Mouse (Mus musculus): ENCODE measurements around the gene Ifitm10. TPM values are rescaled to one million over a fixed set of nuclear protein-coding genes. Genes with fewer than 3 reads are reported as not detected.
A peak's percentile ranks its signal among the peaks of the same experiment; 100 is the strongest.

Ifitm10 gene
- total and polyA plus RNA-seq, 2 experiments from 2014 or later = 3.9 to 4.0 TPM

DNA sequence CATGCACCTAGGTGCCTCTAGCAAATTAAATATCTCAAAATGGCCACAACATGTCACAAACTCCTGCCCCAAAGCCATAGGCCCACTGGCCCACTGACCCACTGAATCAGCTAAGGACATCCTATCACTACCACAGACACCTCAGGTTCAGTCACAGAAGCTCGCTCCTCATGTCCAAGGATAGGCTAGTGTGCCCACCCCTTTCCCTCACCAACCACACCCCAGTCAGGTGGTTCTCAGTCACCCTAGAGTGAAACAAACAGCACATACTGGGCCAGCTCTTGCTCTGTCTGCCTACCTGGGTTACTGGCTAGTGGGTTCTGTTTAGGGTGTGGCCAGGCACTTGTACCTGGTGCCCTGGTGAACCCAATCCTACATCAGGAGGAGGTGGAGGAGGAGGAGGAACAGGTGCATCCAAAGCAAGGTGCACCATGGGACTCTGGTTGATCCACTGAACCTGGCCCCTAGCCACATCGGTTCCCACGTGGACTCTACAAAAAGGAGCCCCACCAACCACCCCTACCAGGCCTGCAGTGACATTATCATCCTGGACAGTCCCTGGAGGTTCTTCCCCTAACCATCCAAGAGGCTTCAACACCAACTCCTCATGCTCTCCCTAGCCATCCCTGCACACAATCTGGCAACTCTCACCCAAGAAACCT is 12.3 kb upstream of the Ifitm10 start:
- 63% methylated on average over 3 of the region's 3 CpGs for WGBS
- peak overlapping the region; percentile 92 for H3K27ac ChIP-seq (ENCODE audit: low read depth)
- peak overlapping the region; percentile 77 for H3K4me3 ChIP-seq (ENCODE audit: low read depth, low read length)
- no peaks in the 10 kb centered on the region for H3K9me3 ChIP-seq (replicated peaks; ENCODE audit: control insufficient read depth, low read length)
- H3K27me3 ChIP-seq (ENCODE audit: control insufficient read depth, insufficient read depth, low read length) = no peaks in the 10 kb centered on the region
- TF ChIP-seq EP300 (IDR thresholded peaks at IDR 0.05; ENCODE audit: low read depth) (no peak), CTCF (IDR thresholded peaks at IDR 0.05; ENCODE audit: low read depth) (no peak)
- no peak for ATAC-seq (ENCODE audit: insufficient read depth, low read depth)
- DNase-seq (ENCODE audit: low spot score) = no peak
- H3K4me2 ChIP-seq (ENCODE audit: low read depth, low read length) = peak overlapping the region; percentile 87
- H3K36me3 ChIP-seq (replicated peaks; ENCODE audit: control insufficient read depth, insufficient read depth, low read length) = peaks cover 49% of the 10 kb centered on the region
- peak overlapping the region; percentile 87; the same call in 1 of the 2 replicates for H3K9ac ChIP-seq (replicated peaks; ENCODE audit: low read depth, low read length)
- H3K4me1 ChIP-seq (ENCODE audit: control insufficient read depth, insufficient read depth) = peaks cover 14% of the 10 kb centered on the region

GRCm38 (mm10) chr7:142384306-142384705 is 10.8 kb upstream of the Ifitm10 start:
- Histone ChIP-seq H3K27ac (ENCODE audit: low read depth) (no peak overlapping the region), H3K9ac (replicated peaks; ENCODE audit: low read depth, low read length) (no peak overlapping the region), H3K27me3 (ENCODE audit: control insufficient read depth, insufficient read depth, low read length) (no peaks in the 10 kb centered on the region), H3K4me1 (ENCODE audit: control insufficient read depth, insufficient read depth) (peaks cover 14% of the 10 kb centered on the region), H3K36me3 (replicated peaks; ENCODE audit: control insufficient read depth, insufficient read depth, low read length) (peaks cover 65% of the 10 kb centered on the region), H3K9me3 (replicated peaks; ENCODE audit: control insufficient read depth, low read length) (no peaks in the 10 kb centered on the region), H3K4me2 (ENCODE audit: low read depth, low read length) (no peak overlapping the region), H3K4me3 (ENCODE audit: low read depth, low read length) (no peak overlapping the region)
- no peak for ATAC-seq (ENCODE audit: insufficient read depth, low read depth)
- no peak for DNase-seq (ENCODE audit: low spot score)
- TF ChIP-seq EP300 (IDR thresholded peaks at IDR 0.05; ENCODE audit: low read depth) = no peak
- TF ChIP-seq CTCF (IDR thresholded peaks at IDR 0.05; ENCODE audit: low read depth) = no peak
- 71% methylated on average over 10 of the region's 10 CpGs for WGBS

- H3K36me3 ChIP-seq (replicated peaks; ENCODE audit: control insufficient read depth, insufficient read depth, low read length) = peaks cover 82% of the 10 kb centered on the region
- no peak within 1 kb of the TSS for H3K9ac ChIP-seq (replicated peaks; ENCODE audit: low read depth, low read length)
- TF ChIP-seq CTCF (IDR thresholded peaks at IDR 0.05; ENCODE audit: low read depth) (no peak), EP300 (IDR thresholded peaks at IDR 0.05; ENCODE audit: low read depth) (no peak)
- H3K9me3 ChIP-seq (replicated peaks; ENCODE audit: control insufficient read depth, low read length) = no peaks in the 10 kb centered on the region
- no peak within 1 kb of the TSS for H3K4me3 ChIP-seq (ENCODE audit: low read depth, low read length)
- WGBS = 96% methylated on average over 5 of the region's 5 CpGs
- DNase-seq (ENCODE audit: low spot score) = no peak
- H3K4me2 ChIP-seq (ENCODE audit: low read depth, low read length) = no peak within 1 kb of the TSS
- H3K27ac ChIP-seq (ENCODE audit: low read depth) = peak within 1 kb of the TSS; percentile 9; the same call in 1 of the 2 replicates
- no peak for ATAC-seq (ENCODE audit: insufficient read depth, low read depth)
- H3K27me3 ChIP-seq (ENCODE audit: control insufficient read depth, insufficient read depth, low read length) = no peaks in the 10 kb centered on the region
- H3K4me1 ChIP-seq (ENCODE audit: control insufficient read depth, insufficient read depth) = peaks cover 14% of the 10 kb centered on the region
Observed at GRCm38 (mm10) chr7:142382567-142382966, 9.0 kb upstream of the Ifitm10 start, which contains the start of gene Gm49369. Gene Gm49369 (minus strand): TSS chr7:142382667.

DNA sequence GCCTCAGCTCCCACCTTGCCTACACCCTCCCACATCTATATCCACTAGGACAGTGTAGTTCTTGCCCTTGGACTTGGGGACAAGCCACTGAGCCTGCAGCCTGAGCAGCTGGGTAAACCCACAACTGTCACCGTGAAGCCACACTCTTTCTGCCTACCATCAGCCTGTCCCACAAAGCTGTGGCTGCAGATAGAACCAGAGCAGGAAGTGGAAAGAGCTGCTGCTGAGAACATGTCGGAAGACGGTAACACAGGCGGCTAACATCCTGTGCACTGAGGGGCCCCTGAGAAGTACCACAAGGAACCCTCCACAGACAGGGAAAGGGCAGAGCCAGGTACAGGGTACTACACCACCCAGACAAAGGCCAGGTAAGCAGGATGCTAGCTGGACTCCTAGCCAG is 7.6 kb upstream of the Ifitm10 start:
- WGBS = 76% methylated on average over 4 of the region's 4 CpGs
- no peak overlapping the region for H3K4me3 ChIP-seq (ENCODE audit: low read depth, low read length)

GRCm38 (mm10) chr7:142379186-142379585 is 5.6 kb upstream of the Ifitm10 start:
- H3K27me3 ChIP-seq (ENCODE audit: control insufficient read depth, insufficient read depth, low read length) = no peaks in the 10 kb centered on the region
- DNase-seq (ENCODE audit: low spot score) (no peak), ATAC-seq (ENCODE audit: insufficient read depth, low read depth) (no peak)
- no peak overlapping the region for H3K4me3 ChIP-seq (ENCODE audit: low read depth, low read length)
- no peaks in the 10 kb centered on the region for H3K9me3 ChIP-seq (replicated peaks; ENCODE audit: control insufficient read depth, low read length)
- WGBS = 39% methylated on average over 6 of the region's 6 CpGs
- peak overlapping the region; percentile 20; the same call in 1 of the 2 replicates for H3K27ac ChIP-seq (ENCODE audit: low read depth)
- H3K4me1 ChIP-seq (ENCODE audit: control insufficient read depth, insufficient read depth) = no peaks in the 10 kb centered on the region
- H3K36me3 ChIP-seq (replicated peaks; ENCODE audit: control insufficient read depth, insufficient read depth, low read length) = peaks cover 85% of the 10 kb centered on the region
- H3K4me2 ChIP-seq (ENCODE audit: low read depth, low read length) = no peak overlapping the region
- no peak for TF ChIP-seq CTCF (IDR thresholded peaks at IDR 0.05; ENCODE audit: low read depth)
- TF ChIP-seq EP300 (IDR thresholded peaks at IDR 0.05; ENCODE audit: low read depth) = no peak
- H3K9ac ChIP-seq (replicated peaks; ENCODE audit: low read depth, low read length) = no peak overlapping the region

More for the DNA sequence above, 7.6 kb upstream of the Ifitm10 start:
- DNase-seq (ENCODE audit: low spot score) = no peak
- H3K9ac ChIP-seq (replicated peaks; ENCODE audit: low read depth, low read length) = no peak overlapping the region
- H3K4me2 ChIP-seq (ENCODE audit: low read depth, low read length) = no peak overlapping the region
- peak overlapping the region; percentile 12; the same call in 1 of the 2 replicates for H3K27ac ChIP-seq (ENCODE audit: low read depth)
- TF ChIP-seq EP300 (IDR thresholded peaks at IDR 0.05; ENCODE audit: low read depth) (no peak), CTCF (IDR thresholded peaks at IDR 0.05; ENCODE audit: low read depth) (no peak)
- H3K36me3 ChIP-seq (replicated peaks; ENCODE audit: control insufficient read depth, insufficient read depth, low read length) = peaks cover 96% of the 10 kb centered on the region
- H3K9me3 ChIP-seq (replicated peaks; ENCODE audit: control insufficient read depth, low read length) = no peaks in the 10 kb centered on the region
- no peak for ATAC-seq (ENCODE audit: insufficient read depth, low read depth)
- peaks cover 8% of the 10 kb centered on the region for H3K4me1 ChIP-seq (ENCODE audit: control insufficient read depth, insufficient read depth)
- no peaks in the 10 kb centered on the region for H3K27me3 ChIP-seq (ENCODE audit: control insufficient read depth, insufficient read depth, low read length)

Data from heart, postnatal 0 days (tissue).